Mouse (Mus musculus) ovary, adult 2 months (tissue): Measurements from ENCODE around the gene Amer2. TPM values are rescaled to one million over a fixed set of nuclear protein-coding genes. Genes with fewer than 3 reads are reported as not detected.

Experiments used
- polyA plus RNA-seq: library from polyadenylated mRNA; depleted of rRNA; stranded (reverse); fragments of >200 nt; gene quantifications from 2 replicates; pipeline ENCODE4 v1.2.3, GENCODE M21; 2012; rRNA removed

Amer2 gene
- polyA plus RNA-seq, result 0.40 and 0.46 TPM in 2 replicates

DNA sequence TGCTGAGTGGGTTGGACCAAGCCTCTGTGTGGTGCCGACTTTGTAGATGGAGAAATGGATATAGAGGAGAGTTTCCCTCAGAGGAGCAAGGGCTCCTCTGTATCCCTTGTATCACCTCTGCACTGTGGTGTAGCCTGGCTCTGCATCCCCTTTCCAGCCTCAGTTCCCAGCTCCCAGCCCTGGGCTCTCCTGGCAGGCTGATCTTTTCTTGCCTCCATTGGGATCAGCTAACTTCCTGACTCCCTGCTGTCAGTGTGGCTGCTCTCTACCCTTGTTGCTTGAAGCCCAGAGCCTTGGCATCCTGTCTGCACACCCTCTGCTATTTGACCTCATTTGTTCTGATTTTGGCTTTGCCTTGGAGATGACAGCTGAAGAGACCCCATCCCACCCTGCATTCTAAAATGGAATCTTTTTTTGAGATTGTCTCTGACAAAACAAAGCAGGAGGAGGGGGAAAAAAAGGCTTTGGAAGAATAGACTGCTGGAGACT is at the start of gene Amer2:
Amer2 (plus strand) TSS at position 439 of the 489 bp plus-strand sequence.

Other genes with a start within 250 kb of the Amer2 start
- 0.40 and 1.3 TPM in 2 replicates for gene Atp8a2, start 176.1 kb upstream of the Amer2 start, polyA plus RNA-seq
- gene Nupl1, start 121.8 kb upstream of the Amer2 start, polyA plus RNA-seq, result not detected in 2 replicates
- gene Gm49336, start 121.8 kb upstream of the Amer2 start, polyA plus RNA-seq, result 20.5 and 23.3 TPM in 2 replicates
- 11.5 and 11.9 TPM in 2 replicates for gene Mtmr6, start 108.0 kb upstream of the Amer2 start, polyA plus RNA-seq